Mouse (Mus musculus): ENCODE data around the gene Abl1. TPM values are rescaled to one million over a fixed set of nuclear protein-coding genes. Genes with fewer than 3 reads are reported as not detected.

Abl1 gene
- total and polyA plus RNA-seq, 3 experiments = 9.8 to 22.4 (median 15.2) TPM

GRCm38 (mm10) chr2:31769631-31770111 lies 81.5 kb downstream of the Abl1 start:
- Histone ChIP-seq H3K79me2 (replicated peaks; ENCODE audit: control insufficient read depth, extremely low read depth, insufficient read depth, poor library complexity, severe bottlenecking) (no peaks in the 10 kb centered on the region; the same call in none of the 2 replicates), H3K9ac (ENCODE audit: insufficient read depth, low read depth) (no peak overlapping the region), H3K36me3 (replicated peaks in 1 of 2; ENCODE audit: control insufficient read depth in 1 of 2, insufficient read depth in 1 of 2, low read length in 1 of 2) (peaks cover 0 to 13% of the 10 kb centered on the region in 2 experiments), H3K4me3 (replicated peaks in 1 of 3; ENCODE audit: low read depth in 2 of 3, low read length in 2 of 3, poor library complexity in 1 of 3) (no peak overlapping the region), H3K4me1 (ENCODE audit: control insufficient read depth in 1 of 2, insufficient read depth in 2 of 2) (peaks cover 6 to 40% of the 10 kb centered on the region in 2 experiments), H3K9me3 (replicated peaks; ENCODE audit: low read length) (no peaks in the 10 kb centered on the region), H3K27me3 (replicated peaks) (no peaks in the 10 kb centered on the region), H3K27ac (ENCODE audit: insufficient read depth, low read depth) (no peak overlapping the region), H3K4me2 (ENCODE audit: insufficient read depth, low read depth, poor library complexity, severe bottlenecking) (no peak overlapping the region)
- TF ChIP-seq CHD2 (IDR thresholded peaks at IDR 0.05; ENCODE audit: low read length) = no peak
- TF ChIP-seq ZKSCAN1 (IDR thresholded peaks at IDR 0.05; ENCODE audit: borderline replicate concordance, low read depth, low read length) = no peak
- TF ChIP-seq IRF4 (IDR thresholded peaks at IDR 0.05; ENCODE audit: low read depth, low read length) = no peak
- TF ChIP-seq SIN3A (IDR thresholded peaks at IDR 0.05; ENCODE audit: low read length) = no peak
- TF ChIP-seq CTCF (conservative IDR thresholded peaks at IDR 0.05 in 1 of 2, IDR thresholded peaks at IDR 0.05 in 1 of 2; ENCODE audit: low read depth in 2 of 2, low read length in 2 of 2) = no peak
- no peak for TF ChIP-seq TBP (conservative IDR thresholded peaks at IDR 0.05; ENCODE audit: low read depth, low read length)
- in situ Hi-C loops (cut with MboI; ENCODE audit: low pct_ligation_motif_present, low pct_unique_long_range_greater_than_20kb, low sequenced_read_pairs) = no loop called here
- dilution Hi-C loops (cut with MboI; ENCODE audit: extremely low pct_ligation_motif_present, extremely low pct_unique_long_range_greater_than_20kb, low sequenced_read_pairs) = no loop called here
- no peak for DNase-seq (ENCODE audit: extremely low read depth)

GRCm38 (mm10) chr2:31770781-31771441 lies 82.7 kb downstream of the Abl1 start:
- TF ChIP-seq MAFK (IDR thresholded peaks at IDR 0.05; ENCODE audit: insufficient replicate concordance, low read length) (no peak), USF2 (conservative IDR thresholded peaks at IDR 0.05; ENCODE audit: low read depth, low read length) (no peak), RCOR1 (conservative IDR thresholded peaks at IDR 0.05; ENCODE audit: low read depth, low read length) (no peak), POLR2A (IDR thresholded peaks at IDR 0.05; ENCODE audit: low read depth, low read length) (no peak), TBP (conservative IDR thresholded peaks at IDR 0.05; ENCODE audit: low read depth, low read length) (no peak), ZMIZ1 (IDR thresholded peaks at IDR 0.05; ENCODE audit: low read depth, low read length) (no peak), MAZ (IDR thresholded peaks at IDR 0.05; ENCODE audit: low read depth, low read length) (no peak)
- peaks cover 6 to 40% of the 10 kb centered on the region in 2 experiments for H3K4me1 ChIP-seq (ENCODE audit: control insufficient read depth in 1 of 2, insufficient read depth in 2 of 2)
- no peak overlapping the region for H3K27ac ChIP-seq (ENCODE audit: insufficient read depth, low read depth)
- no peak overlapping the region for H3K9ac ChIP-seq (ENCODE audit: insufficient read depth, low read depth)
- in situ Hi-C loops (cut with MboI; ENCODE audit: low pct_ligation_motif_present, low pct_unique_long_range_greater_than_20kb, low sequenced_read_pairs) (no loop called here), dilution Hi-C loops (cut with MboI; ENCODE audit: extremely low pct_ligation_motif_present, extremely low pct_unique_long_range_greater_than_20kb, low sequenced_read_pairs) (no loop called here)
- no peaks in the 10 kb centered on the region for H3K27me3 ChIP-seq (replicated peaks)
- H3K4me2 ChIP-seq (ENCODE audit: insufficient read depth, low read depth, poor library complexity, severe bottlenecking) = no peak overlapping the region
- H3K4me3 ChIP-seq (replicated peaks in 1 of 3; ENCODE audit: low read depth in 2 of 3, low read length in 2 of 3, poor library complexity in 1 of 3) = peak overlapping the region in 1 of 3 experiments; percentile 30
- peak; percentile 47 for DNase-seq (ENCODE audit: extremely low read depth)
- no peaks in the 10 kb centered on the region for H3K9me3 ChIP-seq (replicated peaks; ENCODE audit: low read length)
- H3K79me2 ChIP-seq (replicated peaks; ENCODE audit: control insufficient read depth, extremely low read depth, insufficient read depth, poor library complexity, severe bottlenecking) = no peaks in the 10 kb centered on the region; the same call in 1 of the 2 replicates
- H3K36me3 ChIP-seq (replicated peaks in 1 of 2; ENCODE audit: control insufficient read depth in 1 of 2, insufficient read depth in 1 of 2, low read length in 1 of 2) = peaks cover 0 to 16% of the 10 kb centered on the region in 2 experiments

- Histone ChIP-seq H3K9ac (ENCODE audit: insufficient read depth, low read depth) (no peak overlapping the region), H3K4me1 (ENCODE audit: control insufficient read depth in 1 of 2, insufficient read depth in 2 of 2) (peaks cover 0 to 4% of the 10 kb centered on the region in 2 experiments; a peak in 1 of 4 replicates), H3K4me3 (replicated peaks in 1 of 3; ENCODE audit: low read depth in 2 of 3, low read length in 2 of 3, poor library complexity in 1 of 3) (no peak overlapping the region), H3K9me3 (replicated peaks; ENCODE audit: low read length) (no peaks in the 10 kb centered on the region), H3K36me3 (replicated peaks in 1 of 2; ENCODE audit: control insufficient read depth in 1 of 2, insufficient read depth in 1 of 2, low read length in 1 of 2) (peaks cover 20 to 53% of the 10 kb centered on the region in 2 experiments), H3K79me2 (replicated peaks; ENCODE audit: control insufficient read depth, extremely low read depth, insufficient read depth, poor library complexity, severe bottlenecking) (no peaks in the 10 kb centered on the region; the same call in 1 of the 2 replicates), H3K4me2 (ENCODE audit: insufficient read depth, low read depth, poor library complexity, severe bottlenecking) (no peak overlapping the region), H3K27me3 (replicated peaks) (no peaks in the 10 kb centered on the region), H3K27ac (ENCODE audit: insufficient read depth, low read depth) (no peak overlapping the region)
- in situ Hi-C loops (cut with MboI; ENCODE audit: low pct_ligation_motif_present, low pct_unique_long_range_greater_than_20kb, low sequenced_read_pairs) = loop anchor here (25.0 kb wide), 1 partner anchor 289 kb away; no protein-coding TSS in a partner anchor
- dilution Hi-C loops (cut with MboI; ENCODE audit: extremely low pct_ligation_motif_present, extremely low pct_unique_long_range_greater_than_20kb, low sequenced_read_pairs) = no loop called here
- TF ChIP-seq ZC3H11A (IDR thresholded peaks at IDR 0.05; ENCODE audit: low read depth, low read length) = no peak
- TF ChIP-seq HCFC1 (IDR thresholded peaks at IDR 0.05; ENCODE audit: low read depth, low read length) = no peak
- TF ChIP-seq MAFK (IDR thresholded peaks at IDR 0.05; ENCODE audit: insufficient replicate concordance, low read length) = no peak
- TF ChIP-seq RAD21 (IDR thresholded peaks at IDR 0.05; ENCODE audit: low read depth, low read length) = no peak
- TF ChIP-seq NRF1 (IDR thresholded peaks at IDR 0.05; ENCODE audit: low read depth, low read length) = no peak
- no peak for TF ChIP-seq CTCF (conservative IDR thresholded peaks at IDR 0.05 in 1 of 2, IDR thresholded peaks at IDR 0.05 in 1 of 2; ENCODE audit: low read depth in 2 of 2, low read length in 2 of 2)
- TF ChIP-seq IRF4 (IDR thresholded peaks at IDR 0.05; ENCODE audit: low read depth, low read length) = no peak
- no peak for TF ChIP-seq KAT2A (IDR thresholded peaks at IDR 0.05; ENCODE audit: insufficient replicate concordance, low read length)
- no peak for TF ChIP-seq CHD2 (IDR thresholded peaks at IDR 0.05; ENCODE audit: low read length)
- TF ChIP-seq GABPA (IDR thresholded peaks at IDR 0.05; ENCODE audit: insufficient replicate concordance, low read depth, low read length) = no peak
- TF ChIP-seq MAX (IDR thresholded peaks at IDR 0.05; ENCODE audit: low read length) = no peak
- DNase-seq (ENCODE audit: extremely low read depth) = no peak
These were observed 88.3 kb downstream of the Abl1 start for GRCm38 (mm10) chr2:31776479-31776878.

Measured in CH12.LX (cell line).